Mouse (Mus musculus): ENCODE measurements around the gene Scd2. TPM values are rescaled to one million over a fixed set of nuclear protein-coding genes. Genes with fewer than 3 reads are reported as not detected.

Scd2 gene
- polyA plus RNA-seq (2012; rRNA removed; ENCODE audit: low replicate concordance): 9.5 and 29.2 TPM in 2 replicates

GRCm38 (mm10) chr19:44292941-44293768 lies at the start of gene Scd2:
Gene Scd2, plus strand, starts transcription at chr19:44293674.

GRCm38 (mm10) chr19:44332833-44333623 lies 39.6 kb downstream of the Scd2 start, which contains the start of gene Scd4:
Gene Scd4, plus strand, starts transcription at chr19:44333092.

Other genes starting within 250 kb of the Scd2 start
- gene Erlin1, start 223.9 kb upstream of the Scd2 start, polyA plus RNA-seq (2012; rRNA removed; ENCODE audit: low replicate concordance): 4.8 and 5.0 TPM in 2 replicates
- gene Chuk, start 186.2 kb upstream of the Scd2 start, polyA plus RNA-seq (2012; rRNA removed; ENCODE audit: low replicate concordance): 3.8 and 4.6 TPM in 2 replicates
- gene Cwf19l1, start 157.8 kb upstream of the Scd2 start, polyA plus RNA-seq (2012; rRNA removed; ENCODE audit: low replicate concordance): 1.5 and 1.6 TPM in 2 replicates
- 8.9 and 11.8 TPM in 2 replicates for gene Bloc1s2, start 147.2 kb upstream of the Scd2 start, polyA plus RNA-seq (2012; rRNA removed; ENCODE audit: low replicate concordance)
- gene Pkd2l1, start 101.2 kb upstream of the Scd2 start, polyA plus RNA-seq (2012; rRNA removed; ENCODE audit: low replicate concordance): 0.02 and 0.08 TPM in 2 replicates
- not detected in 2 replicates for gene Scd3, start 90.4 kb upstream of the Scd2 start, polyA plus RNA-seq (2012; rRNA removed; ENCODE audit: low replicate concordance)
- 0.04 and 0.09 TPM in 2 replicates for gene Scd4, start 39.4 kb downstream of the Scd2 start, polyA plus RNA-seq (2012; rRNA removed; ENCODE audit: low replicate concordance)
- gene Scd1, start 114.2 kb downstream of the Scd2 start, polyA plus RNA-seq (2012; rRNA removed; ENCODE audit: low replicate concordance): 43.2 and 112 TPM in 2 replicates
- gene Wnt8b, start 199.8 kb downstream of the Scd2 start, polyA plus RNA-seq (2012; rRNA removed; ENCODE audit: low replicate concordance): not detected in 2 replicates

Measured in duodenum, adult 2 months (tissue).